Mouse (Mus musculus): ENCODE data around the gene Taar8a. TPM values are rescaled to one million over a fixed set of nuclear protein-coding genes. Genes with fewer than 3 reads are reported as not detected.
"Not testable (repeated sequence)": the region's sequence is repeated elsewhere in the genome, so short reads cannot be mapped to it uniquely, and the experiment has no call there.

Gene Taar8a
- total RNA-seq (2021) = not detected
- polyA plus RNA-seq (2012; rRNA removed) = not detected in 2 replicates
- long read RNA-seq = 0 reads

- intact Hi-C loops (cut with DNase I); DNase-seq: not testable (repeated sequence)
- 85% methylated on average over 2 of the region's 4 CpGs for WGBS
Measured at GRCm38 (mm10) chr10:24076200-24076599, at the start of gene Taar8a. Gene Taar8a, plus strand, starts transcription at chr10:24076500.

GRCm38 (mm10) chr10:24026922-24027321 is 49.4 kb upstream of the Taar8a start, which contains the start of gene Taar7d:
Gene Taar7d, plus strand, starts transcription at chr10:24027222.
- intact Hi-C loops (cut with DNase I) = no loop called here
- H3K27me3 ChIP-seq (ENCODE audit: control insufficient read depth, insufficient read depth, low read length) = no peaks in the 10 kb centered on the region
- TF ChIP-seq EP300 (IDR thresholded peaks at IDR 0.05; ENCODE audit: insufficient read depth, low read depth, low read length) (no peak), CTCF (IDR thresholded peaks at IDR 0.05) (no peak), POLR2A (IDR thresholded peaks at IDR 0.05; ENCODE audit: insufficient read depth, low read depth, low read length) (no peak)
- no peaks in the 10 kb centered on the region for H3K36me3 ChIP-seq (ENCODE audit: control insufficient read depth, insufficient read depth, low read length)
- H3K27ac ChIP-seq = no peak within 1 kb of the TSS
- H3K4me1 ChIP-seq (ENCODE audit: control insufficient read depth, insufficient read depth, low read length) = no peaks in the 10 kb centered on the region
- no peak for DNase-seq
- no peaks in the 10 kb centered on the region for H3K79me2 ChIP-seq (replicated peaks; ENCODE audit: control insufficient read depth, insufficient read depth, low read length)
- H3K4me3 ChIP-seq = no peak within 1 kb of the TSS
- no peak within 1 kb of the TSS for H3K9ac ChIP-seq (ENCODE audit: low read depth, low read length)

More at GRCm38 (mm10) chr10:24076200-24076599, at the start of gene Taar8a:
- H3K4me1 ChIP-seq (ENCODE audit: control insufficient read depth, insufficient read depth, low read length); H3K36me3 ChIP-seq (ENCODE audit: control insufficient read depth, insufficient read depth, low read length); H3K4me3 ChIP-seq; H3K79me2 ChIP-seq (replicated peaks; ENCODE audit: control insufficient read depth, insufficient read depth, low read length); H3K9ac ChIP-seq (ENCODE audit: low read depth, low read length); H3K27ac ChIP-seq; H3K27me3 ChIP-seq (ENCODE audit: control insufficient read depth, insufficient read depth, low read length): not testable (repeated sequence)

GRCm38 (mm10) chr10:24031347-24031746 is 45.0 kb upstream of the Taar8a start:
- Histone ChIP-seq H3K4me1 (ENCODE audit: control insufficient read depth, insufficient read depth, low read length) (no peaks in the 10 kb centered on the region), H3K4me3 (no peak overlapping the region), H3K79me2 (replicated peaks; ENCODE audit: control insufficient read depth, insufficient read depth, low read length) (no peaks in the 10 kb centered on the region), H3K36me3 (ENCODE audit: control insufficient read depth, insufficient read depth, low read length) (no peaks in the 10 kb centered on the region), H3K27me3 (ENCODE audit: control insufficient read depth, insufficient read depth, low read length) (no peaks in the 10 kb centered on the region), H3K9ac (ENCODE audit: low read depth, low read length) (no peak overlapping the region), H3K27ac (no peak overlapping the region)
- no peak for DNase-seq
- intact Hi-C loops (cut with DNase I) = no loop called here
- TF ChIP-seq POLR2A (IDR thresholded peaks at IDR 0.05; ENCODE audit: insufficient read depth, low read depth, low read length) (no peak), EP300 (IDR thresholded peaks at IDR 0.05; ENCODE audit: insufficient read depth, low read depth, low read length) (no peak), CTCF (IDR thresholded peaks at IDR 0.05) (no peak)

- H3K79me2 ChIP-seq (replicated peaks; ENCODE audit: control insufficient read depth, insufficient read depth, low read length) = no peaks in the 10 kb centered on the region
- H3K4me1 ChIP-seq (ENCODE audit: control insufficient read depth, insufficient read depth, low read length) = no peaks in the 10 kb centered on the region
- no peaks in the 10 kb centered on the region for H3K36me3 ChIP-seq (ENCODE audit: control insufficient read depth, insufficient read depth, low read length)
- H3K27ac ChIP-seq = no peak within 1 kb of the TSS
- H3K27me3 ChIP-seq (ENCODE audit: control insufficient read depth, insufficient read depth, low read length) = no peaks in the 10 kb centered on the region
- intact Hi-C loops (cut with DNase I) = no loop called here
- H3K9ac ChIP-seq (ENCODE audit: low read depth, low read length) = no peak within 1 kb of the TSS
- 88% methylated on average over 2 of the region's 2 CpGs for whole genome bisulfite sequencing
- TF ChIP-seq EP300 (IDR thresholded peaks at IDR 0.05; ENCODE audit: insufficient read depth, low read depth, low read length) (no peak), CTCF (IDR thresholded peaks at IDR 0.05) (no peak), POLR2A (IDR thresholded peaks at IDR 0.05; ENCODE audit: insufficient read depth, low read depth, low read length) (no peak)
- no peak within 1 kb of the TSS for H3K4me3 ChIP-seq
- no peak for DNase-seq
Measured at GRCm38 (mm10) chr10:24037314-24037713, 39.0 kb upstream of the Taar8a start, which contains the start of gene Taar7e. Gene Taar7e, plus strand, starts transcription at chr10:24037614.

GRCm38 (mm10) chr10:24040120-24040869 is 36.0 kb upstream of the Taar8a start:
- 35% methylated on average over 2 of the region's 2 CpGs for WGBS
- H3K9ac ChIP-seq (ENCODE audit: low read depth, low read length) = no peak overlapping the region
- H3K27me3 ChIP-seq (ENCODE audit: control insufficient read depth, insufficient read depth, low read length) = no peaks in the 10 kb centered on the region
- no peaks in the 10 kb centered on the region for H3K79me2 ChIP-seq (replicated peaks; ENCODE audit: control insufficient read depth, insufficient read depth, low read length)
- DNase-seq = no peak
- intact Hi-C loops (cut with DNase I) = no loop called here
- H3K27ac ChIP-seq = no peak overlapping the region
- H3K36me3 ChIP-seq (ENCODE audit: control insufficient read depth, insufficient read depth, low read length) = no peaks in the 10 kb centered on the region
- TF ChIP-seq POLR2A (IDR thresholded peaks at IDR 0.05; ENCODE audit: insufficient read depth, low read depth, low read length) (no peak), CTCF (IDR thresholded peaks at IDR 0.05) (no peak), EP300 (IDR thresholded peaks at IDR 0.05; ENCODE audit: insufficient read depth, low read depth, low read length) (no peak)
- H3K4me1 ChIP-seq (ENCODE audit: control insufficient read depth, insufficient read depth, low read length) = no peaks in the 10 kb centered on the region
- H3K4me3 ChIP-seq = no peak overlapping the region

GRCm38 (mm10) chr10:24049210-24049609 is 27.1 kb upstream of the Taar8a start, which contains the start of gene Taar7f:
Gene Taar7f, plus strand, starts transcription at chr10:24049510.
- Histone ChIP-seq H3K27ac (no peak within 1 kb of the TSS), H3K9ac (ENCODE audit: low read depth, low read length) (no peak within 1 kb of the TSS), H3K79me2 (replicated peaks; ENCODE audit: control insufficient read depth, insufficient read depth, low read length) (no peaks in the 10 kb centered on the region), H3K27me3 (ENCODE audit: control insufficient read depth, insufficient read depth, low read length) (no peaks in the 10 kb centered on the region), H3K4me1 (ENCODE audit: control insufficient read depth, insufficient read depth, low read length) (no peaks in the 10 kb centered on the region), H3K4me3 (no peak within 1 kb of the TSS), H3K36me3 (ENCODE audit: control insufficient read depth, insufficient read depth, low read length) (no peaks in the 10 kb centered on the region)
- TF ChIP-seq CTCF (IDR thresholded peaks at IDR 0.05) (no peak), POLR2A (IDR thresholded peaks at IDR 0.05; ENCODE audit: insufficient read depth, low read depth, low read length) (no peak), EP300 (IDR thresholded peaks at IDR 0.05; ENCODE audit: insufficient read depth, low read depth, low read length) (no peak)
- intact Hi-C loops (cut with DNase I) = no loop called here
- no peak for DNase-seq
